Mouse (Mus musculus) neural tube, embryonic 11.5 days (tissue): ENCODE results near the gene Popdc2. TPM values are rescaled to one million over a fixed set of nuclear protein-coding genes. Genes with fewer than 3 reads are reported as not detected.
A peak's percentile ranks its signal among the peaks of the same experiment; 100 is the strongest.

ENCODE experiments used
- ATAC-seq: fragments of 200-750 bp; cut with Nextera tagmentation; 2 replicates; pipeline ENCODE4 v1.8.0; 2017; ENCODE audit warnings: moderate number of reproducible peaks, mild to moderate bottlenecking, moderate TSS enrichment, moderate library complexity; ENCODE audit not compliant: insufficient read depth, low FRiP score, low TSS enrichment
- DNase-seq: peaks from one replicate; pipeline ENCODE4 v3.0.0-alpha.2; 2015; ENCODE audit warnings: low spot score
- H3K27ac ChIP-seq: fragments of 300-500 bp; sonication (generic); 2 replicates; pipeline ENCODE4 v1.5.1; 2014; ENCODE audit warnings: low read depth, mild to moderate bottlenecking, low read length
- H3K27me3 ChIP-seq: fragments of 300-500 bp; sonication (generic); 2 replicates; pipeline ENCODE4 v1.6.1; 2014; ENCODE audit warnings: mild to moderate bottlenecking, low read length, mixed read lengths; ENCODE audit not compliant: control insufficient read depth, insufficient read depth
- H3K36me3 ChIP-seq: fragments of 300-500 bp; sonication (generic); 2 replicates; pipeline ENCODE4 v1.6.1; 2014; ENCODE audit warnings: mild to moderate bottlenecking, low read length, moderate library complexity, mixed read lengths; ENCODE audit not compliant: control insufficient read depth, insufficient read depth
- H3K4me1 ChIP-seq: fragments of 300-500 bp; sonication (generic); 2 replicates; pipeline ENCODE4 v1.6.1; 2014; ENCODE audit warnings: low read length, mixed read lengths; ENCODE audit not compliant: control insufficient read depth, insufficient read depth
- H3K4me2 ChIP-seq: fragments of 300-500 bp; sonication (generic); 2 replicates; pipeline ENCODE4 v1.6.1; 2014; ENCODE audit warnings: low read depth, mild to moderate bottlenecking, moderate library complexity
- H3K4me3 ChIP-seq: fragments of 300-500 bp; sonication (generic); 2 replicates; pipeline ENCODE4 v1.5.1; 2014; ENCODE audit warnings: low read depth, low read length
- H3K9ac ChIP-seq: fragments of 300-500 bp; sonication (generic); 2 replicates; pipeline ENCODE4 v1.6.1; 2014; ENCODE audit warnings: mild to moderate bottlenecking, low read length
- H3K9me3 ChIP-seq: fragments of 300-500 bp; sonication (generic); 2 replicates; pipeline ENCODE4 v1.6.1; 2016; ENCODE audit warnings: low read length; ENCODE audit not compliant: control insufficient read depth
- WGBS: fragments of 180-500 bp; shearing (Covaris S2); extraction: QIAGEN DNeasy Blood & Tissue Kit; methylation state at CpG from one replicate; pipeline ENCODE4 v1.1.7; 2014; 5-methylcytosine and 5-hydroxymethylcytosine counted together
- polyA plus RNA-seq: library from polyadenylated mRNA; unstranded; fragments of >200 nt; fragmentation: Nextera tagmentation; extraction: Ambion mirVana; gene quantifications from 2 replicates; pipeline ENCODE4 v1.2.1, GENCODE M21; 2014

Popdc2 gene
- polyA plus RNA-seq, 1 experiment from 2014 or later = 1.2 TPM

DNA sequence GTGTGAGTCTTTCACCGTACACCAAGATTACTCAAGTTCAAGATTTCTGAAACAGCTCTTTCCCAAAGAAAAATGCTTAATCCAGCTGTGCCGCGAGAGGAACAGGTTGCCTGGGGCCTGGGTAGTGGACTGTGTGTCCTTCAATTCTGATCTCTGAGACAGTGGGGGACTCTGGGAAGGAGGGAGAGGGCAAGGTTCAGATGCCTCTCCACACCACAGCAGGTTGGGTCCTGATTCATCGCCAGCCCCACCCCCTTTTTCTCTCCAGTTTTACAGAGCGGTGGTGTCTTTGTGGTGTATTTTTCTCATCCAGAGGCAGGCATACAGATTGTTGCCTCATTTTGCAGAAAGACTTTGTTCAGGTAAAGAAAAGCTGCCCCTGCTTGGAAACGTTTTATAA, 36.3 kb downstream of the Popdc2 start:
- WGBS = 92% methylated on average over 6 of the region's 6 CpGs
- H3K9ac ChIP-seq = no peak overlapping the region
- no peaks in the 10 kb centered on the region for H3K27me3 ChIP-seq
- no peaks in the 10 kb centered on the region for H3K36me3 ChIP-seq
- H3K4me3 ChIP-seq = no peak overlapping the region
- H3K4me2 ChIP-seq = no peak overlapping the region
- no peak for ATAC-seq
- H3K27ac ChIP-seq = no peak overlapping the region
- DNase-seq = no peak
- no peaks in the 10 kb centered on the region for H3K9me3 ChIP-seq
- H3K4me1 ChIP-seq = 0 out of 2 replicates have a peak, but pooled peaks cover 2% of the 10 kb centered on the region

DNA sequence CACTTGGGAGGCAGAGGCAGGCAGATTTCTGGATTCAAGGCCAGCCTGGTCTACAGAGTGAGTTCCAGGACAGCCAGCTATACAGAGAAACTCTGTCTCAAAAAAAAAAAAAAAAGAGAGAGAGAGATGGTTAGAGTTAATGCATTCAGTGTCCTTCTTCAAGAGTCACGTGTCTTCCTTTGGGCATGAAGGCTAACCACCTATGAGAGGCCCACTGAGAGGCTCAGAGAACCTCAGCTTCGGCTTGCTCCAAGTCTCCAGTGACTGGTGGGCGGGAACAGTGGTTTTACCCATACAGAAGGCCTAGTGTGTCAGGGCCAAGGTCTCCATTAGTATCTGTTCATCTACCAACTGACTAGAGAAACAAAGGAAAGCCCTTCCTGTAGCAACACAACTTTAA, 37.1 kb downstream of the Popdc2 start:
- DNase-seq (no peak), ATAC-seq (no peak)
- 69% methylated on average over 3 of the region's 3 CpGs for WGBS
- Histone ChIP-seq H3K9me3 (no peaks in the 10 kb centered on the region), H3K4me2 (no peak overlapping the region), H3K4me3 (no peak overlapping the region), H3K9ac (peak overlapping the region; percentile 30), H3K36me3 (no peaks in the 10 kb centered on the region), H3K27me3 (no peaks in the 10 kb centered on the region), H3K4me1 (0 out of 2 replicates have a peak, but pooled peaks cover 2% of the 10 kb centered on the region), H3K27ac (no peak overlapping the region)

DNA sequence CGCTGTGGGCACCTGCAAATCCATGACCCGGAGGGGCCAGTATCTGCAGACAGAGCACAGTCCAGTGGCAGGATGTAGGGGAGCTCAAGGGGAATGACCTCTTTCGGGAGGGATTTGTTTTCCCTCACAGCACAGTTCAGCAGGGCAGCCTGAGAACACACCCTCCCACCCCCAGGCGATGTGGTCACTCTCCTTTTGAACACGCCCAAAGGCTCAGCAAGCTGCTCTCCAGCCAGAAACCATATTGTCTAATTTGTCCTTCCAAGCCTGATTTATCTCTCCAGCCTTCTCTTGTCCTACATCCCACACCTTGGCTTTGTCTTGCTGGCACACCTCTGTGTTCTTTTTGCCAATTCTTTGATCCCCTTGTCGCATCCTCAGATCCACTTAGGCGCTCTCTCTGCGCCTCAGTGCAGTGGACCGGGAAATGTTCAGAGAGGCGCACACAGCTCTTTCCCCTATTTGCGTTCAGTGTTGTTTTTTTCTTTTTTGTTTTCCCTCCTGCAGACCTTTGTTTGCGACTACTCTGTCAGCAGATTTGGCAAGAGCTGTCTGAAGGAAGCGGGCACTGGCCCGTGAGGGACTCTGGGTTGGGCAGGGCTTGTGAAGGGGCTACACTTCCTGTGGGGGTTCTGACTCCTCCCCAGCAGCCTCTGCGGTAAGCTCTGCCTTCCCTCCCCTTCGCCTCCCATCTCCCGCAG, 37.7 kb downstream of the Popdc2 start:
- H3K36me3 ChIP-seq = no peaks in the 10 kb centered on the region
- peak overlapping the region; percentile 37 for H3K4me2 ChIP-seq
- DNase-seq (peak; percentile 48), ATAC-seq (no peak)
- H3K4me1 ChIP-seq = 0 out of 2 replicates have a peak, but pooled peaks cover 2% of the 10 kb centered on the region
- H3K27me3 ChIP-seq = no peaks in the 10 kb centered on the region
- H3K9me3 ChIP-seq = no peaks in the 10 kb centered on the region
- no peak overlapping the region for H3K27ac ChIP-seq
- WGBS = 23% methylated on average over 17 of the region's 17 CpGs
- peak overlapping the region; percentile 30 for H3K9ac ChIP-seq
- H3K4me3 ChIP-seq = 0 out of 2 replicates have a peak overlapping the region, but pooled peaks have one; percentile 9

DNA sequence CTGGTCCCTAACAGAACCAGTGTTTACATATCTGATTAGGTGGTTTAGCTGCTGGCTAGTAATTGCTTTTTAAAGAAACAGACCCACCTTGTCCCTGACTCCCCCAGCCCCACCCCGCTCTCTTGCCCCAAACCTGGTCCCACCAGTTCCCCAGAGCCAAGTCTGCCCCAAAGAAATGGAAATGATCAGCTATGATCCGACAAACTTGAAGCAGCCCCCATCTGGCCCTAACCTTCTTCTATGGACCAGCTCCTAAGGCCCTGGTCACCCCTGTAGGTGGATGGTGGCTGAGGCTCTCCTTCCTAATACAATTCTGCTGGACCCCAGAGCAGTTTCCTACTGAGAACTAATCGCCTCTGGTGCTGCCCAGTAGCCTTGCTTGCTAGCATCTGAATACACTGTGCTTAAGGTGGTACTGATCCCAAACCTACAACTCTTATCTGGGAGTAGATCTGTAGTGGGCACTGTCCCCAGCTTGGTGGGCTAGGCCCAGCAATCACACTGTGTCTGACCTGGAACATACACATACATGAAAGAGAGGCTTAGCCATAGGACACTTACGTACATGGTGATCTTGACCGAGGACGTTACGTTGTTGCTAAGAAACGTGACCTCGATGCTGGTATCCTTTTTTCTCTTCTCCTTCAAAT, 38.4 kb downstream of the Popdc2 start:
- H3K27ac ChIP-seq = no peak overlapping the region
- peak overlapping the region; percentile 30 for H3K9ac ChIP-seq
- H3K4me1 ChIP-seq = 0 out of 2 replicates have a peak, but pooled peaks cover 2% of the 10 kb centered on the region
- 80% methylated on average over 9 of the region's 9 CpGs for WGBS
- DNase-seq (no peak), ATAC-seq (no peak)
- no peaks in the 10 kb centered on the region for H3K27me3 ChIP-seq
- no peaks in the 10 kb centered on the region for H3K9me3 ChIP-seq
- 0 out of 2 replicates have a peak overlapping the region, but pooled peaks have one; percentile 9 for H3K4me3 ChIP-seq
- no peaks in the 10 kb centered on the region for H3K36me3 ChIP-seq
- H3K4me2 ChIP-seq = peak overlapping the region; percentile 37

DNA sequence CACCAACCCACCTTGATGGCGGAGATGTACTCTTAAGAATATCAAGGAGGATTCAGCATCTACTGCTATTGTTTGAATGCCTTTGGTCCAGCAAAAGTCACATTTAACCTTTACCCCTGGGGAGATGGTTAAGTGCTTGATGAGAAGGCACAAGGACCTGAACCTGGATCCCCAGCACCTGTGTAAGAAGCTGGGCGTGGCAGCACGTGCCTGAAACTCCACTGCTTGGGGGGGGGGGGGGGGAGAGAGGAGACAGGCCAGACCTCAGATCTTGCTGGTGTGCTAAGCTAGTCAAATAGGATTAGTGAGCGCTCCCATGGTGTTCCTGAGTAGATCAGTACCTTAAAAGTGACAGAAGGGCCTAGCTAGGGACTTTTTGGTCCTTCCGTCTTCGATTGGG, 39.5 kb downstream of the Popdc2 start:
- H3K9ac ChIP-seq = no peak overlapping the region
- H3K4me2 ChIP-seq = no peak overlapping the region
- H3K4me3 ChIP-seq = no peak overlapping the region
- 0 out of 2 replicates have a peak, but pooled peaks cover 2% of the 10 kb centered on the region for H3K4me1 ChIP-seq
- H3K27ac ChIP-seq = no peak overlapping the region
- no peaks in the 10 kb centered on the region for H3K27me3 ChIP-seq
- ATAC-seq (no peak), DNase-seq (no peak)
- H3K36me3 ChIP-seq = no peaks in the 10 kb centered on the region
- 89% methylated on average over 6 of the region's 6 CpGs for WGBS
- H3K9me3 ChIP-seq = no peaks in the 10 kb centered on the region

DNA sequence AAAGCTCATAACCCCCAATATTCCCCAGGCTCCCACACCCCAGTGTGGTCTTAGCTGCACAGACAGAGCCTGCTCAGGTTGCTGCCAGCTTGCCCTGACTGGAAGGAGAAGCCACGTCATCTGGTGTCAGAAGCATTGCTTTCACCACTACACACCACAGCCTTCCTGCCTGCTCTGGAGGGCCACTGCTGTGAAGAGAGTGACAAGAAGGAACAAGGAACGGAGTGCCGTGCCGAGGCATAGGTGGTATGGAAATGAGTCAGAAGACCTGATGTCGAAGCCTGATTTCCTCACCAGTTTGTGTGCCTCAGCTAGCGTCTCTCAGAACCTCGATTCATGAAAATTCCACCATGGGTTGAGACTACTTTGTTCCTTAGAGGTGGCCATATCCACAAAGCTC, 41.6 kb downstream of the Popdc2 start:
- H3K9me3 ChIP-seq = no peaks in the 10 kb centered on the region
- no peak overlapping the region for H3K4me3 ChIP-seq
- H3K36me3 ChIP-seq = no peaks in the 10 kb centered on the region
- no peaks in the 10 kb centered on the region for H3K27me3 ChIP-seq
- 89% methylated on average over 7 of the region's 7 CpGs for WGBS
- H3K27ac ChIP-seq = no peak overlapping the region
- no peak overlapping the region for H3K9ac ChIP-seq
- ATAC-seq (no peak), DNase-seq (no peak)
- H3K4me1 ChIP-seq = 0 out of 2 replicates have a peak, but pooled peaks cover 2% of the 10 kb centered on the region
- no peak overlapping the region for H3K4me2 ChIP-seq

DNA sequence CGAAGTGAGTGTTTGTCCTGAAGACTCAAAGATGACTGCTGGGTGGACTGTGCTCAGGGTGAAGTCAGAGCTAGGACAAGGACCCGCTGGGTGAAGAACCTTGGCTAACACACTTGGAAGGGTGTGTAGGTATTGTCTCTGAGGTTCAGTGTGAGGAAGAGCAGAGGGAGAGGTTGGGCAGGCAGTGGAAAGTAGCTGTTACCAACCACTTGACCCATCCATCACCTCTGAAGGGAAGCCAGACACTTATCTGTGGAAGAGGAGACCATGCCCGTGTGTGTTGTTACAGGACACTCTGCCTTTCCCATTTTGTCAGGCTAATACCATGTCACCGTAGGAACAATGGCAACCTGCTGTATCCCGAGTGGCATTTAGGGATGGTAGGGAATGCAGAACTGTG, 44.3 kb downstream of the Popdc2 start:
- Histone ChIP-seq H3K4me2 (no peak overlapping the region), H3K36me3 (no peaks in the 10 kb centered on the region), H3K9ac (no peak overlapping the region), H3K27ac (no peak overlapping the region), H3K27me3 (no peaks in the 10 kb centered on the region), H3K4me3 (no peak overlapping the region), H3K9me3 (no peaks in the 10 kb centered on the region), H3K4me1 (no peaks in the 10 kb centered on the region)
- WGBS = 77% methylated on average over 5 of the region's 5 CpGs
- ATAC-seq (no peak), DNase-seq (no peak)

DNA sequence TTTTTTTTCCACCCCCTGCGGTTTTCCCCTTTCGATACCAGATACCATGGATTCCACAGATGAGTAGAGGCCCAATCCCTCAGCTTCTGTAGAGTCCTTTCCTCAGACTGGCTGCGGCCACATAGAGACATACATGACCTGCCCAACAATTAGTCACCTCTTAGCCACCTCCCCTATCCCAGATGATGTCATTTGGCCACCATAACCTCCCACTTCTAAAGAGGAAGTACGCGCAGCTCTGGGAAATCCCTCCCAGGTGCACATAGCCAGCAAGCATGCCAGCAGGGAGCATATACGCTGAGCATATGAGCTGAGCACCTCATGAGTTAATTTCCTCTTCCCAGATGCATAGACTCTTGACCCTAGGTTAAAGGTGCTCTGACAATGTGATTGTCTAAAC, 44.7 kb downstream of the Popdc2 start:
- no peaks in the 10 kb centered on the region for H3K36me3 ChIP-seq
- no peak for ATAC-seq
- DNase-seq = no peak
- H3K27me3 ChIP-seq = no peaks in the 10 kb centered on the region
- H3K4me1 ChIP-seq = no peaks in the 10 kb centered on the region
- H3K27ac ChIP-seq = no peak overlapping the region
- H3K4me3 ChIP-seq = no peak overlapping the region
- 81% methylated on average over 6 of the region's 6 CpGs for WGBS
- H3K9ac ChIP-seq = no peak overlapping the region
- H3K9me3 ChIP-seq = no peaks in the 10 kb centered on the region
- H3K4me2 ChIP-seq = no peak overlapping the region

DNA sequence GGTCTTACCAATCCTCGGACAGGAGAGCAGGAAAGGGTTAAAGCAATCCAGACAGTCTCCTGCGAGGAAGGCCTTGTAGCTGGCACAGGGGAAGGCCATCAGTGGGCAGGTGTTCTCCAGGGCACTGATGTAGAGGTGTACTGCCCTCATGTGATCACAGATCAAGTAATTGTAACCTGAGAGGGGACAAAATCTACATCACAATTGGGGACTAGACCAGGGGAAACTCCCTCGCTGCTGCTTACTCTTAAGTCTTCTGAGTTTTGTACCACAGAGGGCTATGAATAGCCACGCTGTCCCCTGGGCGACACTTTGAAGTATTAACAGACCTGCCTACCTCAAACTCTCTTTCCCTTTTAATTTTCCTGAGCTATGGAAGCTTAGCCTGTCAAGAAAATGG, 45.6 kb downstream of the Popdc2 start:
- Histone ChIP-seq H3K4me2 (no peak overlapping the region), H3K9ac (no peak overlapping the region), H3K4me3 (no peak overlapping the region), H3K27me3 (no peaks in the 10 kb centered on the region), H3K27ac (no peak overlapping the region), H3K36me3 (no peaks in the 10 kb centered on the region), H3K9me3 (no peaks in the 10 kb centered on the region), H3K4me1 (no peaks in the 10 kb centered on the region)
- no peak for ATAC-seq
- WGBS = 36% methylated on average over 5 of the region's 5 CpGs
- no peak for DNase-seq
